Mouse (Mus musculus) forebrain, embryonic 16.5 days (tissue): ENCODE results near the gene Cul1. TPM values are rescaled to one million over a fixed set of nuclear protein-coding genes. Genes with fewer than 3 reads are reported as not detected.
A peak's percentile ranks its signal among the peaks of the same experiment; 100 is the strongest.
"Not testable (repeated sequence)": the region's sequence is repeated elsewhere in the genome, so short reads cannot be mapped to it uniquely, and the experiment has no call there.

Source experiments
- ATAC-seq: fragments of 200-750 bp; cut with Nextera tagmentation; 2 replicates; pipeline ENCODE4 v1.8.0; 2017; ENCODE audit warnings: mild to moderate bottlenecking, moderate library complexity
- H3K27ac ChIP-seq: fragments of 300-500 bp; sonication (generic); 2 replicates; pipeline ENCODE4 v1.5.1; 2014; ENCODE audit warnings: low read length, control low read depth
- H3K27me3 ChIP-seq: fragments of 300-500 bp; sonication (generic); replicated peaks from 2 replicates; pipeline ENCODE4 v1.6.1; 2014; ENCODE audit warnings: low read length; ENCODE audit not compliant: control insufficient read depth, insufficient read depth
- H3K36me3 ChIP-seq: fragments of 300-500 bp; sonication (generic); 2 replicates; pipeline ENCODE4 v1.6.1; 2014; ENCODE audit not compliant: control insufficient read depth, insufficient read depth
- H3K4me1 ChIP-seq: fragments of 300-500 bp; sonication (generic); replicated peaks from 2 replicates; pipeline ENCODE4 v1.6.1; 2014; ENCODE audit warnings: low read length; ENCODE audit not compliant: control insufficient read depth, insufficient read depth
- H3K4me2 ChIP-seq: fragments of 300-500 bp; sonication (generic); 2 replicates; pipeline ENCODE4 v1.6.1; 2014; ENCODE audit warnings: mild to moderate bottlenecking, low read length, control low read depth
- H3K4me3 ChIP-seq: fragments of 300-500 bp; sonication (generic); replicated peaks from 2 replicates; pipeline ENCODE4 v1.5.1; 2014; ENCODE audit warnings: mild to moderate bottlenecking, low read length, control low read depth
- H3K9ac ChIP-seq: fragments of 300-500 bp; sonication (generic); replicated peaks from 2 replicates; pipeline ENCODE4 v1.6.1; 2014; ENCODE audit warnings: low read depth, low read length, control low read depth
- H3K9me3 ChIP-seq: fragments of 300-500 bp; sonication (generic); 2 replicates; pipeline ENCODE4 v1.6.1; 2016; ENCODE audit warnings: low read length; ENCODE audit not compliant: control insufficient read depth
- WGBS: fragments of 180-500 bp; shearing (Covaris S2); extraction: QIAGEN DNeasy Blood & Tissue Kit; methylation state at CpG from one replicate; pipeline ENCODE4 v1.1.7; 2014; 5-methylcytosine and 5-hydroxymethylcytosine counted together
- polyA plus RNA-seq: library from polyadenylated mRNA; unstranded; fragments of >200 nt; fragmentation: Nextera tagmentation; extraction: Ambion mirVana; gene quantifications from 2 replicates; pipeline ENCODE4 v1.2.1, GENCODE M21; 2015

Cul1 gene
- polyA plus RNA-seq, 1 experiment from 2014 or later, result 168 TPM

DNA sequence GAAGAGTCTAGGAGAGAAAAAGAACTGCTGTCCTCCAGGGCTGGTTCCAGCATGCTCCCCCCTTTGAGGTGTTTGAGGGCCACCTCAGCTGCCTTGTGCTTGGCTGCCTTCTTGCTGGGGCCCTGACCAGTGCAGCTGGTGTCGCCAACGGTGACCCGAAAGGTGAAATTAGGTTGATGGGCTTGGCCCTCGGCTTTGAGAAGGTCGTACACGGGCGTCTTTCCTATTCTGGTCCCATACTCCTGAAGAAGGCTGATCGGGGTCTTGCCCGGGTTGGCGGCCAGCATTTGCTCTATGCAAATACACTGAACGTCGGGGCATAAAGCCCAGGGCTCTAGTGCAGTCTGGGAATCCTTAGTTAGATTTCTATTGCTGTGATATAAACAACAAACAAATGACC is 20.4 kb upstream of the Cul1 start:
- not testable (repeated sequence) for H3K27ac ChIP-seq, H3K9ac ChIP-seq, ATAC-seq, H3K4me1 ChIP-seq, H3K36me3 ChIP-seq, H3K27me3 ChIP-seq, H3K9me3 ChIP-seq, H3K4me2 ChIP-seq, H3K4me3 ChIP-seq
- WGBS, result 88% methylated on average over 9 of the region's 12 CpGs

DNA sequence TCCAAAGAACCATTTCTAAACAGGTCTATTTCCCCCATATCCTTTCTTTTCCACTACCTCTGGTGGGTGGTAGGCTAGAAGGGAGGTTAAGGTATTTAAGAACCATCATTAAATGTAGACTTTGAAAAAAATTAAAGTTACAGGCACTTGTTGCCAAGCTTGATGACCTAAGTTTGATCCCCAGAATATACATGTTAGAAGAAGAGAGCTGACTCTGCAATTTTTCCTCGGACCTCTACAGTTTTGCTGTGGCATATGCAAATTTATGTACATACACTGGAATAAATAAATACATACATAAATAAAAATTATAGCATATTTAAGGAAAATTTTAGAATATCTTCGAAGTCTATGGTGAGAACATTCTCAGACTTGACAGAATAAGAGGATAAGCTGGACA is 13.1 kb upstream of the Cul1 start:
- Histone ChIP-seq H3K4me2 (no peak overlapping the region), H3K4me3 (no peak overlapping the region), H3K27ac (no peak overlapping the region), H3K9me3 (no peaks in the 10 kb centered on the region), H3K27me3 (no peaks in the 10 kb centered on the region), H3K4me1 (no peaks in the 10 kb centered on the region), H3K36me3 (no peaks in the 10 kb centered on the region), H3K9ac (no peak overlapping the region)
- no peak for ATAC-seq
- WGBS, result 81% methylated on average over 2 of the region's 2 CpGs

DNA sequence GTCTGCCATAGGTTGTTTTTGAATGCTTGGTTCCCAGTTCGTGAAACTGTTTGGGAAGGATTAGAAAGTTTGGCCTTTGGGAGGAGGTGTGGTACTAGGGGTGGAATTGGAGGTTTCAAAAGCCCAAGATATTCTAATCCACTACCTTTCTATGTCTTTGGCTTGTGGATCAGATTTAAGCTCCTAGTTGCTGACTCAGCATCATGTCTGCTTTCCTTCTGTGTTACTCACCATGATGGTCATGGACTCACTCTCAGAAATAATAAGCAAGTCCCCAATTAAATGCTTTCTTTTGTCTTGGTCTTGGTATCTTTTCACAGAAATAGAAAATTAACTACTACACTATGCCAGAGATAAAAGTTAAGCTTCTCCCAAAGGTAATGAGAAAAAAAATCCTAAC is 5.5 kb upstream of the Cul1 start:
- no peak overlapping the region for H3K9ac ChIP-seq
- no peak overlapping the region for H3K27ac ChIP-seq
- H3K9me3 ChIP-seq, result no peaks in the 10 kb centered on the region
- no peak overlapping the region for H3K4me2 ChIP-seq
- WGBS, result 94% methylated on average over 1 of the region's 1 CpGs
- no peaks in the 10 kb centered on the region for H3K27me3 ChIP-seq
- no peak for ATAC-seq
- H3K4me3 ChIP-seq, result no peak overlapping the region
- no peaks in the 10 kb centered on the region for H3K4me1 ChIP-seq
- H3K36me3 ChIP-seq, result no peaks in the 10 kb centered on the region

GRCm38 (mm10) chr6:47453522-47454130 is 428 bp downstream of the Cul1 start:
- Histone ChIP-seq H3K27ac (peak overlapping the region; percentile 89), H3K4me3 (peak overlapping the region; percentile 86), H3K9me3 (no peaks in the 10 kb centered on the region), H3K9ac (peak overlapping the region; percentile 98), H3K4me1 (peaks cover 18% of the 10 kb centered on the region), H3K4me2 (peak overlapping the region; percentile 65), H3K36me3 (no peaks in the 10 kb centered on the region), H3K27me3 (no peaks in the 10 kb centered on the region)
- WGBS, result 0% methylated on average over 41 of the region's 42 CpGs
- peak; percentile 57 for ATAC-seq

- H3K9me3 ChIP-seq, result no peaks in the 10 kb centered on the region
- H3K4me2 ChIP-seq, result peak overlapping the region; percentile 65
- H3K4me3 ChIP-seq, result peak overlapping the region; percentile 86
- peaks cover 18% of the 10 kb centered on the region for H3K4me1 ChIP-seq
- peak overlapping the region; percentile 89 for H3K27ac ChIP-seq
- H3K27me3 ChIP-seq, result no peaks in the 10 kb centered on the region
- ATAC-seq, result peak; percentile 91
- 0% methylated on average over 38 of the region's 72 CpGs for WGBS
- no peaks in the 10 kb centered on the region for H3K36me3 ChIP-seq
- H3K9ac ChIP-seq, result peak overlapping the region; percentile 98
Measured at GRCm38 (mm10) chr6:47454131-47454574, 955 bp downstream of the Cul1 start.

DNA sequence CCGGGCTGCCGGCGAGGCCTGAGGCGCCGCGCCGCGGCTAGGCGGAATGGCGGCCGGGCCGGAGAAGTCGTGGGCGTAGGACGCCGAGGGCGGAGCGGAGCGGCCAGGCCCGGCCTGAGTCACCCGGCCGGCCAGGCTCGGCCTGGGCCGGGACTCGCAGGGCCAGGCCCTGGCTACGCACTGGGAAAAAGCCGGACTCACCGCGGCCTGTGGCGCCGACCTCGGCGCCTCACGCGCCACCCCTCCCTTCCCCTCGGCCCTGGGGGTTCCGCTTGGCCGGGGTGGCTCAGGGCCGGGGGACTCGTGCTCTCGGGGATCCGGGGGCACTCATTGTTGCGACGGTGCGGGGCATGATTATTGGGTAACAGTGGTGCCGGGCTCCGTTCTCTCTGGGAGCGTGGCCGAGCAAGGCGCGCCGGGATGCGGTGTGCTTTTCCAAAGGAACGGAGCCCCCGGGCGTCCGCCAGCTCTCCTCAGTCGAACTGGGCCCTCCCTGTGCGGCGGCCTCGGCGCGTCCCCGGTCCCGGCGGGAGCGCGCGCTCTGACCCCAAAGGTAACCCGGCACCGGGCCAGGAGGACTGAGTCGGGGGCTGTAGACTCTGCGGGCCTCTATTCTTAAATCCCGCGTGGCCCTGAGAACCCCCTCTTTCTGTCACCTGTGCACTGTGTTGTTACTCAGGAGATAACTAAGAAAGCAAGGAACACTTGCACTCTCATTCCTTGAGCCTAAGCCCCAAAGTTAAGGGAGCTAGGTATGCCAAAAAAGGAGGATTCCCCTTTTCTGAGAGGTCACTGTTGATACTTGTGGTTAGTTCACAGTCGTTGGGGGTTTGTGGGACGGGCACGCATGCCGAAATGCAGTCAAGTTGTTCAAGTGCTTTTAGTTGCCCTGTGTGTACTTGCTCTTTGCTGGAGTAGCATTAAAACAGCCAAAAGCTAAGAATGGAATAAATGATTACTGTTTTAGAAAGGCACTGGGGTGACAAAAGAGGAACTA is 1.7 kb downstream of the Cul1 start:
- Histone ChIP-seq H3K4me1 (peaks cover 18% of the 10 kb centered on the region), H3K9ac (peak overlapping the region; percentile 98), H3K27ac (peak overlapping the region; percentile 89), H3K4me3 (peak overlapping the region; percentile 86), H3K36me3 (no peaks in the 10 kb centered on the region), H3K4me2 (peak overlapping the region; percentile 83), H3K9me3 (no peaks in the 10 kb centered on the region), H3K27me3 (no peaks in the 10 kb centered on the region)
- WGBS, result 0% methylated on average over 59 of the region's 79 CpGs
- peak; percentile 68 for ATAC-seq

GRCm38 (mm10) chr6:47455843-47456242 is 2.6 kb downstream of the Cul1 start:
- H3K4me2 ChIP-seq, result peak overlapping the region; percentile 83
- no peaks in the 10 kb centered on the region for H3K9me3 ChIP-seq
- H3K9ac ChIP-seq, result peak overlapping the region; percentile 14; the same call in 1 of the 2 replicates
- peak overlapping the region; percentile 86 for H3K4me3 ChIP-seq
- no peak for ATAC-seq
- H3K36me3 ChIP-seq, result no peaks in the 10 kb centered on the region
- no peaks in the 10 kb centered on the region for H3K27me3 ChIP-seq
- H3K4me1 ChIP-seq, result peaks cover 18% of the 10 kb centered on the region
- H3K27ac ChIP-seq, result no peak overlapping the region
- 42% methylated on average over 1 of the region's 1 CpGs for WGBS

GRCm38 (mm10) chr6:47456853-47457252 is 3.7 kb downstream of the Cul1 start:
- no peak for ATAC-seq
- H3K9ac ChIP-seq, result no peak overlapping the region
- H3K4me3 ChIP-seq, result no peak overlapping the region
- 51% methylated on average over 2 of the region's 2 CpGs for WGBS
- H3K36me3 ChIP-seq, result no peaks in the 10 kb centered on the region; the same call in 1 of the 2 replicates
- H3K27ac ChIP-seq, result no peak overlapping the region
- peaks cover 18% of the 10 kb centered on the region for H3K4me1 ChIP-seq
- no peak overlapping the region for H3K4me2 ChIP-seq
- H3K27me3 ChIP-seq, result no peaks in the 10 kb centered on the region
- H3K9me3 ChIP-seq, result no peaks in the 10 kb centered on the region

GRCm38 (mm10) chr6:47465400-47465799 is 12.2 kb downstream of the Cul1 start:
- Histone ChIP-seq H3K9ac (no peak overlapping the region), H3K4me3 (no peak overlapping the region), H3K27ac (no peak overlapping the region), H3K4me1 (peaks cover 4% of the 10 kb centered on the region; the same call in 1 of the 2 replicates), H3K27me3 (no peaks in the 10 kb centered on the region), H3K36me3 (peaks cover 3% of the 10 kb centered on the region; the same call in 1 of the 2 replicates), H3K4me2 (no peak overlapping the region), H3K9me3 (peaks cover 2% of the 10 kb centered on the region; the same call in 1 of the 2 replicates)
- WGBS, result 49% methylated on average over 2 of the region's 2 CpGs
- ATAC-seq, result 0 out of 2 replicates have a peak, but pooled peaks have one; percentile 43
